Mouse (Mus musculus) megakaryocyte, embryonic 14.5 days (primary cell): ENCODE results near the gene Aldh1a7.

Experiments
- FLI1 ChIP-seq: IDR thresholded peaks from 2 replicates; pipeline ENCODE4 v1.6.1; 2012; ENCODE audit warnings: low read length, inconsistent platforms, mixed read lengths
- GATA1 ChIP-seq: IDR thresholded peaks from 3 replicates; pipeline ENCODE4 v1.6.1; 2012; ENCODE audit warnings: mixed read lengths, low read length, inconsistent platforms, borderline replicate concordance

DNA sequence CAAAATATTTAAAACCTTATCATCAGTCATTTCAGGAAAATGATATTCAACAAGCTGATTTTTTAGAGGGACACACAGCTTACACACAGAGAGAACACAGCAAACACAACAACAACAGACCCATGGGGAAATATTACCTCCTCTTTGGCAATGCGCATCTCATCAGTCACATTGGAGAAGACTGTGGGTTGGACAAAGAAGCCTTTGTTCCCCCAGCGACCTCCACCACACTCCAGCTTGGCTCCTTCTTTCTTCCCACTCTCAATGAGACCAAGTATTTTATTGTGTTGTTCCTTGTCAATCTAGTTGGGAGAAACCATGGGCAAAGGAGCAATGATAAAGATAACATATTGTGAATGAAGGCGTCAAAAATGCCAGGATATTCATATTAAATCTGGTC, 25.3 kb downstream of the Aldh1a7 start:
- TF ChIP-seq GATA1 = no peak
- TF ChIP-seq FLI1 = no peak
